ENCODE assay signal across 8 mouse cellular contexts in the genomic region with DNA sequence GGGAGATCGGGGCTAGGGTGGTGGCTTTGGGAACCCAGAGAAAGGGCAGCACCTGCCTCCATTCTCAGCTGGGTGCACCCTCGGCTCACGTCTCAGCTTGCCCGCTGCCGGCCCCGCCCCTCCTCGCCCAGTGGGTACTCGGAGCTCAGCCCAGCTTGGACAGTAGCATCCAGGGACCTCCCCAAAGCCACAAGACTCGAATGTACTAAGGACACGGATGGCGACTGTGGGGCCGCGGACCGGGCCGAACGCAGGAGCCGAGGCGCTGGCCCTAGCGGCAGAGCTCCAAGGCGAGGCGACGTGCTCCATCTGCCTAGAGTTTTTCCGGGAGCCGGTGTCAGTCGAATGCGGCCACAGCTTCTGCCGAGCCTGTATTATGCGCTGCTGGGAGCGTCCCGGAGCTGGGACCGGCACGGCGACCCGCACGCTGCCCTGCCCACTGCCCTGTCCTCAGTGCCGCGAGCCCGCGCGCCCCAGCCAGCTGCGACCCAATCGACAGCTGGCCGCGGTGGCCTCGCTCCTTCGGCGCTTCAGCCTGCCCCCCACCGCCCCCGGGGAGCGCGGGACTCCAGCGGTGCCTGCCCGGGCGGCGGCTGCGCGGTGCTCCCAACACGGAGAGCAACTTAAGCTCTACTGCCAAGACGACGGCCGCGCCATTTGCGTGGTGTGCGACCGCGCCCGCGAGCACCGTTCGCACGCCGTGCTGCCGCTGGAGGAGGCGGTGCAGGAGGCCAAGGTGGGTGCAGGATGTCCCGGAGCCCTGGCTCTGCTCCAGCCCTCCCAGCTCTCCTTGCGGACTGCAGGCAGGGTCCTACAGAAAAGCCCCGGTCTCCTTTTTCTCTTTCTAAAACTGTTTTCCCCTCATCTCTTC. TPM values are rescaled to one million over a fixed set of nuclear protein-coding genes. Genes with fewer than 3 reads are reported as not detected.
DNase-seq lines count a peak whose midpoint lies in the region; ATAC-seq and TF ChIP-seq lines count a peak whose summit lies in the region.

No protein-coding gene starts in this region.

- TF ChIP-seq POLR2A in bone marrow, adult 2 months (IDR thresholded peaks at IDR 0.05; ENCODE audit: borderline replicate concordance, control insufficient read depth, low read depth, low read length): no peak
- TF ChIP-seq POLR2A in lung, adult 2 months (IDR thresholded peaks at IDR 0.05; ENCODE audit: borderline replicate concordance, extremely low read depth, low read depth, low read length): peak; percentile 16; the same call in 1 of the 2 replicates

- H3K9me3 ChIP-seq in heart, embryonic 13.5 days: no peaks in the 10 kb centered on the region
- H3K9me3 ChIP-seq in kidney, embryonic 15.5 days (replicated peaks): no peaks in the 10 kb centered on the region
- no peaks in the 10 kb centered on the region for H3K9me3 ChIP-seq in neural tube, embryonic 14.5 days (ENCODE audit: control insufficient read depth, low read length)

- no peak for TF ChIP-seq CTCF in bone marrow, adult 2 months (IDR thresholded peaks at IDR 0.05; ENCODE audit: control insufficient read depth, insufficient read depth, low read length)
- TF ChIP-seq CTCF in lung, adult 2 months (IDR thresholded peaks at IDR 0.05; ENCODE audit: insufficient read depth, low read length): no peak

- WGBS in bone marrow, adult 2 months: under 1% methylated on average over 77 of the region's 77 CpGs
- WGBS in heart, embryonic 13.5 days: under 1% methylated on average over 73 of the region's 77 CpGs
- WGBS in kidney, embryonic 15.5 days: under 1% methylated on average over 77 of the region's 77 CpGs
- WGBS in lung, adult 2 months: under 1% methylated on average over 76 of the region's 77 CpGs
- under 1% methylated on average over 72 of the region's 77 CpGs for WGBS in neural tube, embryonic 14.5 days

- peak overlapping the region; percentile 78 for H3K4me3 ChIP-seq in bone marrow, adult 2 months (replicated peaks; ENCODE audit: control insufficient read depth, low read depth, low read length)
- H3K4me3 ChIP-seq in heart, embryonic 13.5 days: peak overlapping the region; percentile 89
- H3K4me3 ChIP-seq in kidney, embryonic 15.5 days (replicated peaks): peak overlapping the region; percentile 89
- H3K4me3 ChIP-seq in lung, adult 2 months (replicated peaks; ENCODE audit: extremely low read depth, low read depth, low read length): peak overlapping the region; percentile 86
- H3K4me3 ChIP-seq in neural tube, embryonic 14.5 days (ENCODE audit: low read depth, low read length): peak overlapping the region; percentile 81

- peak; percentile 71 for DNase-seq in CD4-positive helper T cell, adult 2 months (ENCODE audit: low read depth, low spot score)
- DNase-seq in lung, adult 2 months: peak; percentile 75
- peak; percentile 84 for DNase-seq in testis, postnatal 10 days (ENCODE audit: low spot score)

- ATAC-seq in erythroblast, adult 5-6 weeks (replicated peaks; ENCODE audit: low FRiP score, poor library complexity, severe bottlenecking): 0 out of 2 replicates have a peak, but pooled peaks have one; percentile 12
- ATAC-seq in heart, embryonic 13.5 days (ENCODE audit: extremely low read depth, insufficient number of reproducible peaks, low FRiP score, low TSS enrichment): 0 out of 2 replicates have a peak, but pooled peaks have one; percentile 16
- peak; percentile 26 for ATAC-seq in kidney, embryonic 15.5 days (replicated peaks; ENCODE audit: low FRiP score)
- peak; percentile 25 for ATAC-seq in neural tube, embryonic 14.5 days (ENCODE audit: low read depth)

- peak overlapping the region; percentile 92 for H3K4me2 ChIP-seq in heart, embryonic 13.5 days
- peak overlapping the region; percentile 86 for H3K4me2 ChIP-seq in kidney, embryonic 15.5 days
- H3K4me2 ChIP-seq in neural tube, embryonic 14.5 days (ENCODE audit: low read depth, low read length): peak overlapping the region; percentile 65

- peak overlapping the region; percentile 57 for H3K27ac ChIP-seq in bone marrow, adult 2 months (ENCODE audit: control insufficient read depth, insufficient read depth, low read depth, low read length, poor library complexity)
- H3K27ac ChIP-seq in heart, embryonic 13.5 days (replicated peaks): peak overlapping the region; percentile 42
- H3K27ac ChIP-seq in kidney, embryonic 15.5 days: peak overlapping the region; percentile 68
- peak overlapping the region; percentile 48 for H3K27ac ChIP-seq in neural tube, embryonic 14.5 days (ENCODE audit: low read depth, low read length)

- H3K27me3 ChIP-seq in heart, embryonic 13.5 days (replicated peaks): peaks cover 27% of the 10 kb centered on the region
- peaks cover 7% of the 10 kb centered on the region; the same call in 1 of the 2 replicates for H3K27me3 ChIP-seq in kidney, embryonic 15.5 days
- peaks cover 2% of the 10 kb centered on the region; the same call in 1 of the 2 replicates for H3K27me3 ChIP-seq in neural tube, embryonic 14.5 days (ENCODE audit: control insufficient read depth, insufficient read depth, low read length)

- no peaks in the 10 kb centered on the region for H3K36me3 ChIP-seq in heart, embryonic 13.5 days
- H3K36me3 ChIP-seq in kidney, embryonic 15.5 days: no peaks in the 10 kb centered on the region
- no peaks in the 10 kb centered on the region for H3K36me3 ChIP-seq in neural tube, embryonic 14.5 days (ENCODE audit: control insufficient read depth, insufficient read depth, low read length)

- peak overlapping the region; percentile 88 for H3K9ac ChIP-seq in heart, embryonic 13.5 days
- H3K9ac ChIP-seq in kidney, embryonic 15.5 days: peak overlapping the region; percentile 72
- H3K9ac ChIP-seq in neural tube, embryonic 14.5 days (replicated peaks; ENCODE audit: low read depth, low read length): peak overlapping the region; percentile 71

- H3K4me1 ChIP-seq in bone marrow, adult 2 months (ENCODE audit: control insufficient read depth, insufficient read depth, low read length): peaks cover 1% of the 10 kb centered on the region; the same call in 1 of the 2 replicates
- peaks cover 19% of the 10 kb centered on the region for H3K4me1 ChIP-seq in heart, embryonic 13.5 days
- peaks cover 24% of the 10 kb centered on the region for H3K4me1 ChIP-seq in kidney, embryonic 15.5 days
- H3K4me1 ChIP-seq in lung, adult 2 months (ENCODE audit: control insufficient read depth, insufficient read depth, low read length): peaks cover 8% of the 10 kb centered on the region
- no peaks in the 10 kb centered on the region for H3K4me1 ChIP-seq in neural tube, embryonic 14.5 days (ENCODE audit: control insufficient read depth, insufficient read depth, low read length)

RNA-seq across cellular contexts. Expression of a gene that starts 11.1 kb away (rescaled TPM):
- polyA plus RNA-seq in bone marrow, adult 2 months (2011; ENCODE audit: insufficient read depth, insufficient read length, low replicate concordance, missing spikeins): 43.1 and 76.8 TPM in 2 replicates
- 3.1 TPM in 1 of 2 replicates, not detected in the other for total RNA-seq in erythroblast, adult 5-6 weeks (2015; ENCODE audit: low replicate concordance)
- total RNA-seq in erythroblast, adult 5-6 weeks (2017; ENCODE audit: low replicate concordance): 0.68 and 5.3 TPM in 2 replicates
- polyA plus RNA-seq in heart, embryonic 13.5 days (2015; fragmentation: Nextera tagmentation; extraction: Ambion mirVana): 0.53 and 1.2 TPM in 2 replicates
- 1.6 and 2.9 TPM in 2 replicates for polyA plus RNA-seq in kidney, embryonic 15.5 days (2015; fragmentation: Nextera tagmentation; extraction: Ambion mirVana)
- 5.3 TPM in 2 replicates for polyA plus RNA-seq in lung, adult 2 months (2012; rRNA removed)
- 3.0 TPM in 2 replicates for polyA plus RNA-seq in neural tube, embryonic 14.5 days (2014; fragmentation: Nextera tagmentation; extraction: Ambion mirVana)

RNA-seq across cellular contexts. Expression of a gene that starts 11.6 kb away (rescaled TPM):
- polyA plus RNA-seq in bone marrow, adult 2 months (2011; ENCODE audit: insufficient read depth, insufficient read length, low replicate concordance, missing spikeins): 8.4 and 14.4 TPM in 2 replicates
- total RNA-seq in erythroblast, adult 5-6 weeks (2015; ENCODE audit: low replicate concordance): not detected in 2 replicates
- 0.42 TPM in 1 of 2 replicates, not detected in the other for total RNA-seq in erythroblast, adult 5-6 weeks (2017; ENCODE audit: low replicate concordance)
- 0.56 and 0.88 TPM in 2 replicates for polyA plus RNA-seq in heart, embryonic 13.5 days (2015; fragmentation: Nextera tagmentation; extraction: Ambion mirVana)
- 3.7 and 4.0 TPM in 2 replicates for polyA plus RNA-seq in kidney, embryonic 15.5 days (2015; fragmentation: Nextera tagmentation; extraction: Ambion mirVana)
- polyA plus RNA-seq in lung, adult 2 months (2012; rRNA removed): 7.8 and 11.6 TPM in 2 replicates
- polyA plus RNA-seq in neural tube, embryonic 14.5 days (2014; fragmentation: Nextera tagmentation; extraction: Ambion mirVana): 1.5 and 2.0 TPM in 2 replicates

RNA-seq across cellular contexts. Expression of a gene that starts 20.4 kb away (rescaled TPM):
- 39.7 and 51.0 TPM in 2 replicates for polyA plus RNA-seq in bone marrow, adult 2 months (2011; ENCODE audit: insufficient read depth, insufficient read length, low replicate concordance, missing spikeins)
- 3.3 and 12.7 TPM in 2 replicates for total RNA-seq in erythroblast, adult 5-6 weeks (2015; ENCODE audit: low replicate concordance)
- 17.6 and 19.5 TPM in 2 replicates for total RNA-seq in erythroblast, adult 5-6 weeks (2017; ENCODE audit: low replicate concordance)
- polyA plus RNA-seq in heart, embryonic 13.5 days (2015; fragmentation: Nextera tagmentation; extraction: Ambion mirVana): 3.2 TPM in 2 replicates
- polyA plus RNA-seq in kidney, embryonic 15.5 days (2015; fragmentation: Nextera tagmentation; extraction: Ambion mirVana): 6.6 and 7.0 TPM in 2 replicates
- 28.9 and 32.4 TPM in 2 replicates for polyA plus RNA-seq in lung, adult 2 months (2012; rRNA removed)
- 5.1 and 5.6 TPM in 2 replicates for polyA plus RNA-seq in neural tube, embryonic 14.5 days (2014; fragmentation: Nextera tagmentation; extraction: Ambion mirVana)

RNA-seq across cellular contexts. Expression of a gene that starts 33.9 kb away (rescaled TPM):
- 15.8 and 21.3 TPM in 2 replicates for polyA plus RNA-seq in bone marrow, adult 2 months (2011; ENCODE audit: insufficient read depth, insufficient read length, low replicate concordance, missing spikeins)
- total RNA-seq in erythroblast, adult 5-6 weeks (2015; ENCODE audit: low replicate concordance): 54.8 and 67.1 TPM in 2 replicates
- 58.3 and 69.6 TPM in 2 replicates for total RNA-seq in erythroblast, adult 5-6 weeks (2017; ENCODE audit: low replicate concordance)
- 8.4 and 10.6 TPM in 2 replicates for polyA plus RNA-seq in heart, embryonic 13.5 days (2015; fragmentation: Nextera tagmentation; extraction: Ambion mirVana)
- polyA plus RNA-seq in kidney, embryonic 15.5 days (2015; fragmentation: Nextera tagmentation; extraction: Ambion mirVana): 15.2 and 15.5 TPM in 2 replicates
- polyA plus RNA-seq in lung, adult 2 months (2012; rRNA removed): 7.3 and 11.5 TPM in 2 replicates
- 3.1 and 3.6 TPM in 2 replicates for polyA plus RNA-seq in neural tube, embryonic 14.5 days (2014; fragmentation: Nextera tagmentation; extraction: Ambion mirVana)

RNA-seq across cellular contexts. Expression of a gene that starts 37.4 kb away (rescaled TPM):
- polyA plus RNA-seq in bone marrow, adult 2 months (2011; ENCODE audit: insufficient read depth, insufficient read length, low replicate concordance, missing spikeins): 1,856 and 2,313 TPM in 2 replicates
- 613 and 630 TPM in 2 replicates for total RNA-seq in erythroblast, adult 5-6 weeks (2015; ENCODE audit: low replicate concordance)
- total RNA-seq in erythroblast, adult 5-6 weeks (2017; ENCODE audit: low replicate concordance): 242 and 301 TPM in 2 replicates
- 444 and 458 TPM in 2 replicates for polyA plus RNA-seq in heart, embryonic 13.5 days (2015; fragmentation: Nextera tagmentation; extraction: Ambion mirVana)
- polyA plus RNA-seq in kidney, embryonic 15.5 days (2015; fragmentation: Nextera tagmentation; extraction: Ambion mirVana): 775 and 792 TPM in 2 replicates
- 1,286 and 1,489 TPM in 2 replicates for polyA plus RNA-seq in lung, adult 2 months (2012; rRNA removed)
- polyA plus RNA-seq in neural tube, embryonic 14.5 days (2014; fragmentation: Nextera tagmentation; extraction: Ambion mirVana): 400 and 442 TPM in 2 replicates

Comparison
In these comparisons a context has a peak if more than half of its experiments do, and no peak if none do; other contexts are left out.
1. Peak in every context shown above with its lines: DNase-seq, ATAC-seq, H3K4me3 ChIP-seq and H3K27ac ChIP-seq.